8 mouse cellular contexts compared by ENCODE assay signal in genomic region chr12:55466088-55466701, GRCm38 (mm10). TPM values are rescaled to one million over a fixed set of nuclear protein-coding genes. Genes with fewer than 3 reads are reported as not detected.
DNase-seq lines count a peak whose midpoint lies in the region; ATAC-seq and TF ChIP-seq lines count a peak whose summit lies in the region.

No protein-coding gene starts in this region.

- H3K9ac ChIP-seq in kidney, postnatal 0 days (ENCODE audit: low read depth, low read length): no peak overlapping the region
- no peak overlapping the region for H3K9ac ChIP-seq in neural tube, embryonic 15.5 days (replicated peaks)

- H3K36me3 ChIP-seq in kidney, postnatal 0 days (ENCODE audit: insufficient read depth, low read length): no peaks in the 10 kb centered on the region
- H3K36me3 ChIP-seq in neural tube, embryonic 15.5 days: no peaks in the 10 kb centered on the region

- H3K4me1 ChIP-seq in kidney, postnatal 0 days (replicated peaks; ENCODE audit: insufficient read depth, low read length): peaks cover 38% of the 10 kb centered on the region
- H3K4me1 ChIP-seq in bone marrow, adult 2 months (ENCODE audit: control insufficient read depth, insufficient read depth, low read length): peaks cover 13% of the 10 kb centered on the region
- peaks cover 39% of the 10 kb centered on the region for H3K4me1 ChIP-seq in neural tube, embryonic 15.5 days

- TF ChIP-seq CTCF in kidney, postnatal 0 days (IDR thresholded peaks at IDR 0.05; ENCODE audit: low read depth): no peak
- TF ChIP-seq CTCF in bone marrow, adult 2 months (IDR thresholded peaks at IDR 0.05; ENCODE audit: control insufficient read depth, insufficient read depth, low read length): no peak

- no peak overlapping the region for H3K4me3 ChIP-seq in kidney, postnatal 0 days (replicated peaks; ENCODE audit: low read depth, low read length)
- H3K4me3 ChIP-seq in bone marrow, adult 2 months (replicated peaks; ENCODE audit: control insufficient read depth, low read depth, low read length): no peak overlapping the region
- H3K4me3 ChIP-seq in neural tube, embryonic 15.5 days (replicated peaks): no peak overlapping the region

- DNase-seq in kidney, postnatal 0 days (ENCODE audit: low spot score): peak; percentile 36
- DNase-seq in kidney, adult 11 months: no peak
- peak; percentile 45 for DNase-seq in CD8-positive naive resting alpha-beta T cell, adult 2 months (ENCODE audit: low read depth in 2 of 2, low spot score in 2 of 2)
- DNase-seq in heart, postnatal 4 days: peak; percentile 36
- DNase-seq in frontal cortex, postnatal 25 days (ENCODE audit: low spot score in 2 of 2): no peak
- no peak for DNase-seq in left cerebral cortex, adult 11 months (ENCODE audit: low spot score)

- no peaks in the 10 kb centered on the region for H3K27me3 ChIP-seq in kidney, postnatal 0 days (ENCODE audit: insufficient read depth, low read length)
- H3K27me3 ChIP-seq in neural tube, embryonic 15.5 days (replicated peaks): no peaks in the 10 kb centered on the region

- 62% methylated on average over 7 of the region's 7 CpGs for WGBS in kidney, postnatal 0 days
- 52% methylated on average over 7 of the region's 7 CpGs for WGBS in bone marrow, adult 2 months
- WGBS in neural tube, embryonic 15.5 days: 53% methylated on average over 7 of the region's 7 CpGs

- H3K4me2 ChIP-seq in kidney, postnatal 0 days (ENCODE audit: low read length): no peak overlapping the region
- H3K4me2 ChIP-seq in neural tube, embryonic 15.5 days: no peak overlapping the region

- no peaks in the 10 kb centered on the region for H3K9me3 ChIP-seq in kidney, postnatal 0 days (replicated peaks; ENCODE audit: low read length)
- H3K9me3 ChIP-seq in neural tube, embryonic 15.5 days (replicated peaks): no peaks in the 10 kb centered on the region

- H3K27ac ChIP-seq in kidney, postnatal 0 days: no peak overlapping the region
- H3K27ac ChIP-seq in bone marrow, adult 2 months (ENCODE audit: control insufficient read depth, insufficient read depth, low read depth, low read length, poor library complexity): peak overlapping the region; percentile 72
- 0 out of 2 replicates have a peak overlapping the region, but pooled peaks have one; percentile 28 for H3K27ac ChIP-seq in neural tube, embryonic 15.5 days (replicated peaks)

- TF ChIP-seq POLR2A in bone marrow, adult 2 months (IDR thresholded peaks at IDR 0.05; ENCODE audit: borderline replicate concordance, control insufficient read depth, low read depth, low read length): no peak

- no peak for ATAC-seq in kidney, postnatal 0 days (replicated peaks; ENCODE audit: low FRiP score, low read depth)
- ATAC-seq in neural tube, embryonic 15.5 days (ENCODE audit: low FRiP score): no peak

RNA-seq across cellular contexts. Expression of gene Nfkbia, which starts 26.3 kb away (rescaled TPM):
- 73.1 and 82.7 TPM in 2 replicates for polyA plus RNA-seq in kidney, postnatal 0 days (2015; fragmentation: Nextera tagmentation; extraction: Ambion mirVana)
- 51.8 and 91.0 TPM in 2 replicates for polyA plus RNA-seq in bone marrow, adult 2 months (2011; ENCODE audit: insufficient read depth, insufficient read length, low replicate concordance, missing spikeins)
- total RNA-seq in heart, postnatal 4 days (2021): 10 to 100 TPM; 31.4 to 34.2 TPM
- 60.2 and 92.7 TPM in 2 replicates for polyA plus RNA-seq in neural tube, embryonic 15.5 days (2015; fragmentation: Nextera tagmentation; extraction: Ambion mirVana)

Comparison
In these comparisons a context has a peak if more than half of its experiments do, and no peak if none do; other contexts are left out.
1. DNase-seq: peak in kidney, postnatal 0 days (single experiment), CD8-positive naive resting alpha-beta T cell, adult 2 months (2 of 2) and heart, postnatal 4 days (single experiment); none in kidney, adult 11 months (single experiment), frontal cortex, postnatal 25 days (0 of 2) and left cerebral cortex, adult 11 months (single experiment).